Mouse (Mus musculus): ENCODE data around the gene Kremen1.

Kremen1 gene

GRCm38 (mm10) chr11:5167311-5167710 is 94.0 kb downstream of the Kremen1 start:
- DNase-seq: no peak

GRCm38 (mm10) chr11:5165471-5165916 is 95.9 kb downstream of the Kremen1 start:
- peak; percentile 60 for DNase-seq

- no peak for DNase-seq
These were observed 97.0 kb downstream of the Kremen1 start for GRCm38 (mm10) chr11:5164310-5164709.

GRCm38 (mm10) chr11:5163421-5163820 is 97.9 kb downstream of the Kremen1 start:
- DNase-seq: no peak

GRCm38 (mm10) chr11:5160722-5161485 is 100.5 kb downstream of the Kremen1 start:
- peak; percentile 70 for DNase-seq

- DNase-seq: no peak
These were observed 103.3 kb downstream of the Kremen1 start for GRCm38 (mm10) chr11:5158056-5158455.

- DNase-seq: no peak
These were observed 106.2 kb downstream of the Kremen1 start for GRCm38 (mm10) chr11:5154961-5155805.

GRCm38 (mm10) chr11:5151680-5152337 is 109.5 kb downstream of the Kremen1 start, which contains the start of gene Emid1:
TSS of gene Emid1 (minus strand) at chr11:5152257.
- no peak for DNase-seq

- DNase-seq: no peak
These were observed 110.1 kb downstream of the Kremen1 start for GRCm38 (mm10) chr11:5151247-5151630.

- no peak for DNase-seq
These were observed 110.7 kb downstream of the Kremen1 start for GRCm38 (mm10) chr11:5150416-5151246.

GRCm38 (mm10) chr11:5149955-5150354 is 111.4 kb downstream of the Kremen1 start:
- no peak for DNase-seq

GRCm38 (mm10) chr11:5149249-5149648 is 112.1 kb downstream of the Kremen1 start:
- DNase-seq: no peak

GRCm38 (mm10) chr11:5145600-5145999 is 115.8 kb downstream of the Kremen1 start:
- DNase-seq: no peak

- DNase-seq: no peak
These were observed 119.4 kb downstream of the Kremen1 start for GRCm38 (mm10) chr11:5141965-5142364.

All from lung, postnatal 36 days (tissue).